Mouse (Mus musculus) naive thymus-derived CD4-positive, alpha-beta T cell, adult 2 months (primary cell): Measurements from ENCODE around the gene Il18.
"Not testable (repeated sequence)": the region's sequence is repeated elsewhere in the genome, so short reads cannot be mapped to it uniquely, and the experiment has no call there.

ENCODE experiments used
- DNase-seq: peaks from one replicate; pipeline ENCODE4 v3.0.0-alpha.2; 2011; ENCODE audit warnings: low read depth

Gene Il18

DNA sequence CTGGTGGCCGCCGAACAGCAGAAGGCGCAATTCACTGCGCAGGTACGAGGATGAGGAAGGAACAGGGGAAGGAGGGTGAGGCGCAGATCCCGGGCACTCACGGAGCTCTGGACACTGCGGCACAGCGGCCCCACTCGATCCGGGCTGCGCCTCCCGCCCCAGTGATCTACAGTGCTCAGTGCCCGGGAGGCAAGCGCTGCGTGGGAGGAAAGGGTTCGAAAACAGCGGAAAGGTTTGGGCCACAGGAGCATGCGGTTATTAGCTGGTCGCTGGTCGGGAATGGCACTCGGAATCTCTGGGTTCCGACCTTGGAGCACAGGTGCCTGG, 49.3 kb downstream of the Il18 start:
- DNase-seq, result no peak

DNA sequence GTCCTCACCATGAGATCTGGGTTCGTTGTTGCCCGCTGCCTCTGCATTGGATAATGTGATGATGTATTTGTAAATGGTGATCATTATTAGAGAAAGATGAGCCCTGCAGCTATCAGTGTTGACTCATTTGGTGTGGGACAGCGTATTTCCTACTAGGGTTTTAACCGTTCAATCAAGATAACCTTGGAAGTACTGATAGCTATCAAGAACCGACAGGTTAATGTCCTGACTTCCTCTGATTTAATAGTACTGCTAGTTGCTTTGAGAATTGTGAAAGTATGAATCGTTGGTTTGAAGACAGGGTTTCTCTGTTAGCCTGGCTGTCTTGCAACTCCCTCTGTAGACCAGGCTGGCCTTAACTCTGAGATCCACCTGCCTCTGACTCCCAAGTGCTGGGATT, 49.7 kb downstream of the Il18 start:
- no peak for DNase-seq

DNA sequence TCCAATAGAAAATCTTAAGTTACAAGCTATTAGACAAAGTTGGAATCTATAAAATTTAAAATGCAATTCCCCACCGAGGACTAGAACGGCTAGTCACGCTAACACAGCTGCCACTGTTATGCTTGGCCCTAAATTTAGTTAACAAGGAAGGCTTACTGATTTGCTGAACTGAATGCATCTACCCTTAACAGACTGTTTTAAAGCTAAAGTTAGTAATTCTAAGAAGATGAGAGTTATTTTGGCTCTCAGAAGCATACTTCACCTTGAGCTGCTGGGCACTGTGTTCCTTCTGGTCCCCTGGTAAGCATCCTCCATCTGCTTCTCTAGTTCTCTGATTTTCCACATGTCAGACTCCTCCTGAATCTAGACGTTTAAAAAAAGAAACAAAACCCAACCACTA, 57.5 kb downstream of the Il18 start:
- no peak for DNase-seq

DNA sequence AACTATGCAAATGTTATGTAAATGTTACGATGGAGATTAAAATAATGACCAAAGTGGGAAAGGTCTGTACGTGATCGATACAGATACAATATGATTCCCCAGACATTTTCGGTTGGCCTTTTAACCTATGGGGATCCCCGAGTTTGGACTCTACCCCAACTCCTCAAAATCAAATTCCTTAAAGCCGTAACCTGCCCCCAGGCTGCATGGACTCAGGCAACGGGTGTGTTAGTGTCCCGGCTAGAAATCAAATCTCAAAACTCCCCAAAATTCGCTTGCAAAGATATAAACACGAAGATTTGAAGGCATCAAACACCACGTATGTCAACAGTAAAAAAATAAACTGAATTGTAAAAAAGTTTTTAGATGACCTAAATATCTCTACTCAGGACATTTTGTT, 61.5 kb downstream of the Il18 start:
- DNase-seq, result no peak

DNA sequence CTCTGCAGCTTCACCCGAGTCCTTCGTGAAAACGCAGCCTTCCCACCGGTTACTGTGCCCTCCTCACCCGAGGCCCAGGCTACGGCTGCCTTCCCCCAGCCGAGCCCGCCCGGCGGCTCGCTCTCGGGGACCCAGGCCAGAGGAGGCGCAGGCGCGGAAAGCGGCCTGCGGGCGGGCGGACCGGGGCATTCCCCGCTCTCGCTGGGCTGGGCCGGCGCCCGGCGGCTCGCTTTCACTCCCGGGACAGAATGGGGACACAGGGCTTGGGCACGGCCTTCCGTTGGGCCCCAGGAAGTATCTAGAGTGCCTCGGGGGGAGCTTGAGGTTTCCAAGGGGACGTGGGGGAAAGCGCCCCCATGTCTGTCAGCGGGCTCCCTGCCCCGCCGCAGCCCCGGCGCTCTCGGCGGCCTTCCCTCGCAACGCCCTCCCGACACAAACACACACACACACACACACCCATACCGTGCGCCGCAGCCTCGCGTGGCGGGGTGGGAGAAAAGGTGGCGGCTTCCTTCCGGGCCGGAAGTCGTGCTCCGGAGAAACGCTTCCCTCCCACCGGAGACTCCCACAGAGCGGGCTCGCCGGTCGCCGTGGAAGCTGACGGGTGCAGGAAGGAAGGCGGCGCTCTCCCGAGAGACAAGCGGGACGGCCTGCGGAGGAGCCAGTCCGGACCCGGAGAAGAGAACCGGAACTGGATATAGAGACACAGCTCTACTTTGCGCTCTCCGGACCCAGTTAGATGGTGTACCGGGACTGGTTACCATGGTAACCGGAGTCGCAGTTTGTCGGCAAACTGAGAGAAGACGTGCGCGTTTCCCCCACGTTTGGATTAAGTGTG, 62.4 kb downstream of the Il18 start, which contains the start of the genes Pih1d2 and Nkapd1:
Gene Pih1d2 (plus strand): TSS at position 556 of the 838 bp plus-strand sequence.
Gene Nkapd1 (minus strand): TSS at position 699 of the 838 bp plus-strand sequence.
- DNase-seq, result peak; percentile 97

DNA sequence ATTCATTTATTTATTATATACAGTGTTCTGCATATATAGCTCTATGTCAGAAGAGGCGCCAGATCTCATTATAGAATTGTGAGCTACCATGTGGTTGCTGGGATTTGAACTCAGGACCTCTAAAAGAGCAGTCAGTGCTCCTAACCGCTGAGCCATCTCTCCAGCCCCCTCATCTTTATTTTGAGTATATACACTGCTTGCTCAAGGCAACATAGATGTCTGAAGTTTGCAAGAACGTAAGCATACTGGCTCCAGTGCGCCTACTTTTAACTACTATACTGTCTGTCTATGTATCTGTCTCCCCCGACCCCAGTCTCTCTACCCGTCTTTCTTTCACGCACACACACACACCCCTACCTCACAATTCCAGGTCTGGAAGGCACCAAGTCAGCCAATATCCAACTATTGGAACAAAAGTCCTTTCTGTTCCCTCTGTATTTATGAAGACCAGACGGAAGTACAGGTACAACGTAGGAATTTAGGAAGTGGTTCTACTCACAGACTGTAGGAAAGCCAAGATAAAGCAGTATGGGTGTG, 63.2 kb downstream of the Il18 start:
- no peak for DNase-seq

DNA sequence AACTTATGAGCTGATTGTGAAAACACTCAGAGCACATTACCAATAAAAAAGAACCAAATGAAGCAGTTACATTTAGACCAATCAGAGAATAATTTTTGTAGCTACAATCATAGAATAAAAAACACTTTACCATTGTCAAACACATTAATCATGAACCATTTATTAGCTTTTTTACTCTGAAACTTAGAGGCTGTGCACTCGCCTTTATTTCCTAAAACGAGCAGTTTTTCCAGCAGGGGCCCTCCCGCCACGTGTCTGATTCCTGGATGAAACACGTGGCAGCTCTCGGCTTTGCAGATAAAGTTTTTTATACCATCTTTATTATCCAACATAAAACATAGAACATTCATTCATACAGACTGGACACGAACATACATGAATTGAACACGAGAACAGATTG, 76.3 kb downstream of the Il18 start:
- DNase-seq, result not testable (repeated sequence)
